Mouse (Mus musculus): ENCODE data around the gene Pin1.

Pin1 gene

GRCm38 (mm10) chr9:20705981-20706380 lies 54.1 kb downstream of the Pin1 start:
- DNase-seq = no peak

- DNase-seq = no peak
Measured at GRCm38 (mm10) chr9:20710471-20710870, 58.6 kb downstream of the Pin1 start.

GRCm38 (mm10) chr9:20712934-20713477 lies 61.1 kb downstream of the Pin1 start:
- no peak for DNase-seq

- no peak for DNase-seq
Measured at GRCm38 (mm10) chr9:20713478-20713987, 61.6 kb downstream of the Pin1 start.

DNA sequence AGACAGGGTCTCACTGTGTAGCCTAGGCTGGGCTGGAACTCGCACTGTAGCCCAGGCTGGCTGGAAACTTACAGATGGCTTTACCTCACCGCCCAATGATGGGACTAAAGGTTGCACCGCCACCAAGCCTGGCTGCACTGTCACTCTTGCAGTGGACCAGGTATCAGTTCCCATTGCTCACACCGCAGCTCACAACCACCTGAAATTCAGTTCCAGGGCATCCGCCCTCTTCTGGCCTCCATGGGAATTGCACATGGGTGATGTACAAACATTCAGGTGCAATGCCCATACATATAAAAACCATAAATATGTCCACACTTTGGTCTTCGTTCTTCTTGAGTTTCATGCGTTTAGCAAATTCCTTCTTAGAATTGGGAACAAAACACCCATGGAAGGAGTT lies 63.4 kb downstream of the Pin1 start:
- DNase-seq = no peak

Measured in cerebellum, adult 11-12 months (tissue).